Mouse (Mus musculus) liver, embryonic 14 days (tissue): ENCODE data around the gene Tmem223. TPM values are rescaled to one million over a fixed set of nuclear protein-coding genes. Genes with fewer than 3 reads are reported as not detected.

ENCODE experiments used
- polyA plus RNA-seq: library from polyadenylated mRNA; depleted of rRNA; stranded (reverse); fragments of >200 nt; gene quantifications from 2 replicates; pipeline ENCODE4 v1.2.3, GENCODE M21; 2012; rRNA removed

The Tmem223 gene
- polyA plus RNA-seq, 1 experiment, result 43.4 TPM

Other genes starting within 250 kb of the Tmem223 start
- gene Slc22a8, start 179.7 kb upstream of the Tmem223 start, polyA plus RNA-seq, result 1.4 and 1.6 TPM in 2 replicates
- gene Slc22a6, start 153.0 kb upstream of the Tmem223 start, polyA plus RNA-seq, result not detected in 2 replicates
- not detected in 2 replicates for gene Chrm1, start 107.2 kb upstream of the Tmem223 start, polyA plus RNA-seq
- gene Slc3a2, start 47.6 kb upstream of the Tmem223 start, polyA plus RNA-seq, result 81.8 and 84.2 TPM in 2 replicates
- gene Wdr74, start 35.2 kb upstream of the Tmem223 start, polyA plus RNA-seq, result 32.2 and 39.3 TPM in 2 replicates
- gene 1700092M07Rik, start 30.3 kb upstream of the Tmem223 start, polyA plus RNA-seq, result 0.75 and 1.0 TPM in 2 replicates
- 31.7 and 36.3 TPM in 2 replicates for gene Stx5a, start 29.6 kb upstream of the Tmem223 start, polyA plus RNA-seq
- 85.1 and 95.1 TPM in 2 replicates for gene Nxf1, start 13.9 kb upstream of the Tmem223 start, polyA plus RNA-seq
- 51.7 and 63.6 TPM in 2 replicates for gene Tmem179b, start 3.5 kb downstream of the Tmem223 start, polyA plus RNA-seq
- gene Taf6l, start 15.4 kb downstream of the Tmem223 start, polyA plus RNA-seq, result 7.1 and 8.8 TPM in 2 replicates
- 57.0 and 60.6 TPM in 2 replicates for gene Polr2g, start 27.6 kb downstream of the Tmem223 start, polyA plus RNA-seq
- gene Zbtb3, start 31.6 kb downstream of the Tmem223 start, polyA plus RNA-seq, result 0.74 and 1.0 TPM in 2 replicates
- 16.9 and 19.7 TPM in 2 replicates for gene Ttc9c, start 48.3 kb downstream of the Tmem223 start, polyA plus RNA-seq
- gene Hnrnpul2, start 49.0 kb downstream of the Tmem223 start, polyA plus RNA-seq, result 42.8 and 44.0 TPM in 2 replicates
- 1.3 and 1.5 TPM in 2 replicates for gene AC129217.1, start 58.8 kb downstream of the Tmem223 start, polyA plus RNA-seq
- gene Bscl2, start 66.5 kb downstream of the Tmem223 start, polyA plus RNA-seq, result 15.4 and 21.0 TPM in 2 replicates
- gene Gng3, start 68.2 kb downstream of the Tmem223 start, polyA plus RNA-seq, result 0.01 and 0.05 TPM in 2 replicates
- 0.12 TPM in 2 replicates for gene Lrrn4cl, start 79.8 kb downstream of the Tmem223 start, polyA plus RNA-seq
- 66.5 and 70.7 TPM in 2 replicates for gene Ubxn1, start 100.5 kb downstream of the Tmem223 start, polyA plus RNA-seq
- 24.0 and 25.5 TPM in 2 replicates for gene Uqcc3, start 109.9 kb downstream of the Tmem223 start, polyA plus RNA-seq
- gene Lbhd1, start 112.7 kb downstream of the Tmem223 start, polyA plus RNA-seq, result 3.7 and 4.3 TPM in 2 replicates
- gene Gm49403, start 112.9 kb downstream of the Tmem223 start, polyA plus RNA-seq, result not detected in 2 replicates
- gene 1810009A15Rik, start 117.9 kb downstream of the Tmem223 start, polyA plus RNA-seq, result 56.4 and 61.7 TPM in 2 replicates
- gene Gm49416, start 117.9 kb downstream of the Tmem223 start, polyA plus RNA-seq, result 0.08 TPM in 1 of 2 replicates, not detected in the other
- gene Ints5, start 122.0 kb downstream of the Tmem223 start, polyA plus RNA-seq, result 10.3 and 12.8 TPM in 2 replicates
- 44.2 and 53.9 TPM in 2 replicates for gene Ganab, start 127.1 kb downstream of the Tmem223 start, polyA plus RNA-seq
- gene B3gat3, start 149.4 kb downstream of the Tmem223 start, polyA plus RNA-seq, result 22.5 and 27.4 TPM in 2 replicates
- 1.9 and 2.8 TPM in 2 replicates for gene Rom1, start 158.4 kb downstream of the Tmem223 start, polyA plus RNA-seq
- gene Eml3, start 158.6 kb downstream of the Tmem223 start, polyA plus RNA-seq, result 9.7 and 11.0 TPM in 2 replicates
- 20.0 and 28.3 TPM in 2 replicates for gene Mta2, start 170.9 kb downstream of the Tmem223 start, polyA plus RNA-seq
- 9.8 and 10.6 TPM in 2 replicates for gene Tut1, start 182.9 kb downstream of the Tmem223 start, polyA plus RNA-seq
- 194 and 208 TPM in 2 replicates for gene Eef1g, start 196.0 kb downstream of the Tmem223 start, polyA plus RNA-seq
- gene Ahnak, start 218.3 kb downstream of the Tmem223 start, polyA plus RNA-seq, result 0.90 and 1.2 TPM in 2 replicates